Mouse (Mus musculus) CH12F3 (cell line): ENCODE results near the gene Dlst.

ENCODE experiments used
- in situ Hi-C: fragments of 300-500 bp; cut with MboI; formaldehyde crosslinking; loops from 2 replicates; pipeline ENCODE4 v1.14.3; 2020; ENCODE audit warnings: low sequenced_read_pairs

Gene Dlst

DNA sequence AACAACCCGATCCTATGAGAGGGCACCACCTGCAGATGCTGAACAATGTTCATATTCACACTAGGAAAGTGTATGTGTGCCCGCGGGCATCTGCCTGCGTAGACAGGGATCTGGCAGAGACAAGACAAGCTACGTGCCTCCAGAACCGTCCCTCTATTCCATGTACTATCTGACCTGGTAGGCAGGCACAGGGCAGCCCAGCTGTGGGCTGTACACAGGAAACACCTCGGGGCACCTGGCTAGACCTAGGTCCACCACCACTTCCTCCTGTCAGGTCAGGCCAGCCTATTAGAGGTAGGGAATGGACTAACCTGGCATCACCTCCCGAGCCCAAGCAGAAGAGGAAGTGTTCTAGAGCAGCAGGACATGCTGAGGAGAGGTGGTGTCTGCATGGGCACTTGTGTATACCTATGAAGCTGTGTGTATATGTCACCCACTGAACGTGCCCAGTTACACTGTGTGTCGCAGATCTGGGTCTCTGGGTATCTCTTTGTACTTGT lies 67.2 kb downstream of the Dlst start, which contains the start of gene Pgf:
Pgf (minus strand) TSS at position 51 of the 500 bp plus-strand sequence.
- in situ Hi-C loops = no loop called here

DNA sequence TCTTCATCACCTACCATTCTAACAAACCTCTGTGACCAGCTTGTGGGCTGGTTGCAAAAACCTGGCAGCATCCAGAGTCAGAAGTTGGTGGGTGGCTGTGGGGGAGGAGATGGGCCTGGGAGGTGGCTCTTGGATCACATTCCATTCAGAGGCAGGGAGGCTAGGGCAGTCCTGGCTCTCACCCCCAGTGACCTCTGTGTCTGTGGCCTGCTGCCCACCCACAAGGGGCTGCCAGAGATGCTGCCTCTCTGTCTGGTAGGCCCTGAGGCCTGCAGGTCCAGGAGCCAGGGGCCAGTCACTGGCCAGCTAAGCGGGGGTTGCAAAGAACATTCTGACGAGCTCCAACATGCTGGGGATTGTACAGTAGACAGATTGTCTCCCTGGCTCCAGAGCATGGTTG lies 67.7 kb downstream of the Dlst start:
- in situ Hi-C loops = no loop called here

DNA sequence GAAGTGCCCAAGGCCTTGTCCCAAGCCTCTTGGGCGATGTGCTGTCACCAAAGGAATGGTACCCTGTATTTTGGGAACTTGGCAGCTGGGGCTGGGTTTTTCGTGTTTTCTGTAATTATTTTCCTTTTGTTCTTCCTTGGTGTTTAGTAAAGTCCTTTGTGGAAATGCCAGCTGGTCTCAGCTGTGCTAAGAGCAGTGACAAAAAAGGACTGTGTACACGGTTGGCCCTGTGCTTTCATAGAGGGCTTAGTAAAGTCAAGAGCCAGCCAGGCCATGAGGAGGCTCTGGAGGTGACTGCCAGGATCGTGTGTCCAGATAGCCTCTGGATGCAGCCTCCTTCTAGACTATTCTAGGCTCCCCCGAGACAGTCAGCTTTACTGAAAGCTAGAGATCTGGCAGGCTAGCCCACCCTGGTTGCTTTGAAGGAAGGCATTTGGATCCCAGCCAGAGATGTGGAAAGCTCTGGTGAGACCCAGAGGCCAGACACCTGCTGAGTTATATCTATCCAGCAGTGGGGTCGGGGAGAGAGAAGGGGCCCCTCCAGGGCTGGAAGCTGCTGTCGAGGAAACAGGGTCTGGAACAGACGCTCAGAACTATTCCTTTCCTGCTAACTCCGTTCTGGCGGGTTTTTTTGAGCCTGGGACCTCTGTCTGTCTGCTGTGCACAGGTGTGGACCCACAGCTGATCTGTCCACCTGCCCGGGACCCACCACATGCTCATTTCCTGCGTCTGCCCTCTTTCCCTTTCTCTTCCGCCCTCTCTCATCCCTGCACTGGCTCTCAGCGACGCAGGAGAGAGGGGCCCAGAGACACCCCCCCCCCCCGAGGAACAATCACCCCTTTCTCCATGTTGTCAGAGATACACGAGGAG lies 71.1 kb downstream of the Dlst start:
- in situ Hi-C loops = no loop called here

DNA sequence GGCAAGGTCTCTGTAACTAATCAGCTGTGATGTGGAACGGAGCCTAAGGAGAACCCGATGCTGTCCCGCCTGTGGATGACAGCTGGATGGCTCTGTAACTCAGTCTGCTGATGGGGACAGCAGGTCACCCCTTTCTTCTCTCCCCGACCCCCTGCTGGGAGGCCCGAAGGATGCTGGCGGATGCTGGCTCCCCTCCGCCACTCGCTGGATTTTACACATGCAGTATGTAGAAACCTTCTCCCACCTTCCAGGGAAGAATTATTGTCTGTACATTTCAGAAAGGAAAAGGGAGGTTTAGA lies 71.7 kb downstream of the Dlst start:
- in situ Hi-C loops = no loop called here

DNA sequence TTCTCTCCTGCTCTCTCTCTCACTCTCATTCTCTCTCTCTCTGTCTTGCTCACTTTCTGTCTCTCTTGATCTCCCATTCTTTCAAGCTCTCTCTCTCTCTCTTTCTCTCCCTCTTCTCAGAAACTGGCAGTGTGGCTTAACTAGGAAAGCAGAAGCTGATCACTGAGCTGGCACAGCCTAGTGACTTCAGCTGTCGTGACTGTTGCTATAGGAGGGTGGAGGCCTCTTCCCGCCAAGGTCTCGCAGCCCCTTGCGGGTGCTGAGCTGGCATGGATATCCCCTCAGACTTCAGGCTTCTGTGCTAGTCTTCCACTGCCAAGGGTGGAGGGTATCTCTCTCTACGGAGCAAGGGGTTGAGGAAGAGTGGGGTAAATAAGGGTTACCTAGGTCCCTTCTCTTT lies 72.3 kb downstream of the Dlst start:
- in situ Hi-C loops = no loop called here

DNA sequence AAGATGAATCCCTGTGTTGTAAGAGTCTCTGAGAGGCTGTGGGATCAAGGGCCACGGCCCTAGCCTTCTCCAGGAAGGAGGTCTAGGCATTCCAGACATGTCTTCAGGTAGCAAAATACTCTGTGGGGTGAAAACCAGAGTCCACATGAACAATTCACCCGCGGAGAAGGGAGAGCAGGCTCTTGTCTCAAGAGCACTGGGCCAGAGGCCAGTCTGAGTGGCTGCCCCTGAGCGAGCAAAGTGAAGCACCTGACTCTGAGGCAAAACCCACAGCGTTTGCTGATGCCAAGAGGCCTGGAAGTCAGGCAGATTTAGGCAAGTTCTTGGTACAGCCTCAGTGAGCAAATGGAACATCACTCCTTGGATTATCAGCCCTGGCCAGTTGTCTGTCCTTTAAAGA lies 73.5 kb downstream of the Dlst start:
- in situ Hi-C loops = no loop called here
